Mouse (Mus musculus) stomach, postnatal 0 days (tissue): Measurements from ENCODE around the gene Dtl.

ENCODE experiments used
- CTCF ChIP-seq: IDR thresholded peaks from 2 replicates; pipeline ENCODE4 v1.5.1; 2016; ENCODE audit warnings: antibody characterized with exemption, low read depth, mild to moderate bottlenecking, moderate library complexity
- EP300 ChIP-seq: optimal IDR thresholded peaks from 2 replicates; pipeline ENCODE3; 2016; ENCODE audit warnings: antibody characterized with exemption

DNA sequence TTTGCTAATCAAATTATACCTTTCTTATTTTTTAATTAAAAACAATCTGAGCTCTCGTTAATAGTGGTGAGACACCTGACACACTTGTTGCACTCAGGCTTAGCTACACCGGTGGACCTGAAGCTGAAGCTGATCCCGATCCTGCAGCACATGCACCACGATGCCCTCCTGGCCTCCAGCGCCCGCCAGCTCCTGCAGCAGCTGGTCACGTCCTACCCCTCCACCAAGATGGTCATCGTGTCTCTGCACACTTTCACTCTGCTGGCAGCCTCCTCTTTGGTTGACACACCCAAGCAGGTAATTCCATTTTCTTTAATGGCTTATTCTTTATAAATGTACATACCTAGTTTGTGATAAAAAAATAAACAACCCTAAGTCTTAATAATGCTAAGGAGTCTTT is 20.7 kb upstream of the Dtl start:
- TF ChIP-seq CTCF (no peak), EP300 (no peak)
